Mouse (Mus musculus) right cerebral cortex, postnatal 25 days (tissue): Measurements from ENCODE around the gene Elmod3.

Experiments
- DNase-seq: peaks from one replicate; pipeline ENCODE4 v3.0.0; 2022

Gene Elmod3

DNA sequence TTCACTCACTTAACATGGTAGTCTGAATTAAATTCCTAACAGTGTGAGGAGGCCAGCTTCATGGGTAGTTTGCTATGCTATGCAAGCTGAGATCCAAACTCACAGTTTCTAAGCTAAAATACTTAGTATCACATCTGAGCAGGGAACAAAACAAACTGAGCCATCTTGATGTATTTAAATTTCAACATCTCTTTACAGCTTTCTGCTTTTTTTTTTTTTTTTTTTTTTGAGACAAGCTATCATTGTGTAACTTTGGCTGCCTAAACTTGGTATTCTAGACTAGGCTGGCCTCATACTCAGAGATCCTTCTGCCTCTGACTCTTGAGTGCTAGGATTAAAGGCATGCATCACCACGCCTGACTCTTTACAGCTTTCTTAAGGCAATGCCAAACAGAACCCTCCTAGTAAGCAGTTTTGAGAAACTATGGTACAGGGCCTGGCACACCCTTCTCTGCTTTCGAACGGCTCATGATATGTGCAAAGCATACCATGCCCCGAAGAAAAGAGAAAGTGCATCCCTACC lies 10.5 kb upstream of the Elmod3 start:
- DNase-seq = no peak

DNA sequence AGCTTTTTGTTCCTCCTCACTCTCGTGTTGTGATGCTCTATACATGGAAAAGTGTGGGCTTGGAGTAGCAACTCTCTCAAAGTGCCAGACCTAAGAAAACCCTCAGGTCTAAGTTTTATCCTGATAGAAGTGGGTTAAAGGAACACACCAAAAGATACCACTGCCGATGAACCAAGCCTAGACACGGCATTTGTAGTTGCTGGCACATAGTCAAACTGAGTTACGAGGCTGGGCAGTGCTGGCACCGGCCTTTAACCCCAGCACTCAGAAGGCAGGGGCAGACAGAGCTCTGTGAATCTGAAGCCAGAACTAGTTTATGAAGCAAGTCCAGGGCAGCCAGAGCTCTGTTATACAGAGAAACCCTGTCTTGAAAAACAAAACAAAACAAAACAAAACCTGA lies 9.5 kb upstream of the Elmod3 start:
- DNase-seq = no peak

- DNase-seq = no peak
These were observed 8.8 kb upstream of the Elmod3 start for GRCm38 (mm10) chr6:72607060-72607459.

DNA sequence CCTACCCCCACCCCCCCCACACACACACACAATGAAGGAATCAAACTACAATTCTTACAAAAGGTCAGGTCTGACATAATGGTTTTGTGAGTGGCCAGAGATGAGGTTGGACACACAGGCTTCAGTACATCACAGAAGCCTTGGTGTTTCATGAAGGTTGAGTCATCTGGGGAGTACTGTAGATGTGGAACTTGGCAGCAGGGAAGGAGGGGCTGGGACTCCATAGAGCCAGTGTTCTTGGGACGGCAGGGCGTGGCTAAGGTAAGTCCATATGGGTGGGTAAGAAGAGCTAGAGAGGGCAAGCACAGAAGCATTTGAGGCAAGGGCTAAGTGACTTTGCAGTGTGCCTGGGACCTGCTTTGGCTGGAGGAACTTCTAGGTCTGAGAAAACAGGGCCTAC lies 5.9 kb upstream of the Elmod3 start:
- DNase-seq = no peak

- peak; percentile 76 for DNase-seq
These were observed 3.5 kb upstream of the Elmod3 start for GRCm38 (mm10) chr6:72601732-72602131.

DNA sequence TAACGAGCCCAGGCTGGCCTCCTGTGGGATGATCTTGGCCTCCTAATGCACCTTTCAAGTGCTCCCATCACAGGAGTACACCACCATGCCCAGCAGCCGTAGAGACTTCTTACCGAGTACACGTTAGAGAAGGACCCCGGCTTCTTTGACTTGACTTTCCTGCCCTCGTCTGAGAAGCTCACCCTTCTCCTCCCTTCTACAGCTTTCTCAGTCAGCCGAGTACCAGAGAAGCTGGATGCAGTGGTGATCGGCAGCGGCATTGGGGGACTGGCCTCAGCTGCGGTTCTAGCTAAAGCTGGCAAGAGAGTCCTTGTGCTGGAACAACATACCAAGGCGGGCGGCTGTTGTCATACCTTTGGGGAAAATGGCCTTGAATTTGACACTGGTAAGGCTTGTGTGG lies 2.6 kb upstream of the Elmod3 start:
- DNase-seq = no peak

- no peak for DNase-seq
These were observed 2.0 kb upstream of the Elmod3 start for GRCm38 (mm10) chr6:72600216-72600615.

GRCm38 (mm10) chr6:72598791-72599557 lies 761 bp upstream of the Elmod3 start:
- no peak for DNase-seq

GRCm38 (mm10) chr6:72597083-72597874 lies 934 bp downstream of the Elmod3 start:
- DNase-seq = no peak

- DNase-seq = no peak
These were observed 4.3 kb downstream of the Elmod3 start for GRCm38 (mm10) chr6:72593914-72594313.

DNA sequence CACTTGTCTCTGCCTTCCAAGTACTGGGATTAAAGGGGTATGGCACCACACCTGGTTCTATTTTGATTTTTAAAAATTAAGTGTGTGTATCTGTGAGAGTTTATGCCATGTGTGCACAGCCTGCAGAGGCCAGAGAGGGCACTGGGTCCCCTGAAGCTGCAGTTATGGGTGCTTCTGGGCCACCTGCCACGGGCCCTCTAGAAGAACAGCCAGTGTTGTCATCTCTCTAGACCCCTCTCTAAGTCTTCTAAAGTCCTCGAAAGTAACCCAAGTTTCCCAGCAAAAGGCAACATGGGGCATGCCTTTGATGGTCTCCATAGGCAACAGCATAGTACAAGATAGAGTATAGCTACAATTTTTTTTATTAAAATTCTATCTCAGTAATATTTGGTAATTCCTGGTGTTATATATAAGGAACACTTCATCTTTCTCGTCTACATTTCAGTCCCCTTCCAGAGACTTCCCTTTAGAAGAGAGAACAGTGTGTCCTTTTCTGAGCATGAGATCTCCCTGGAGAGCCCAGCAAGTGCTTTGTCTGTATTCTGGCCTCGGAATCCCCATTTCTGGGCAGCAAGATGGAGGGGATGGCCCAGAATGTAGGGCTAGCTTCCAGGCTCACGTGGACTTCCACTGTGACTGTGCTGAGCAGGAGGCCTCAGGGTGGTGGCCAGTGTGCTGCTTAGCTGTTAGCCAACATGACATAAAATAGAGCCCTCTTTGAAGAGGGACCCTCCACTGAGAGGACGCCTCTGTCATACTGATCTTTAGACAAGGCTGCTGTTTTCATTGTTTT lies 5.0 kb downstream of the Elmod3 start:
- no peak for DNase-seq

GRCm38 (mm10) chr6:72590111-72590510 lies 8.1 kb downstream of the Elmod3 start:
- no peak for DNase-seq

- DNase-seq = no peak
These were observed 9.9 kb downstream of the Elmod3 start for GRCm38 (mm10) chr6:72588307-72588706.

GRCm38 (mm10) chr6:72586701-72587100 lies 11.5 kb downstream of the Elmod3 start:
- DNase-seq = no peak

- no peak for DNase-seq
These were observed 14.1 kb downstream of the Elmod3 start for GRCm38 (mm10) chr6:72584154-72584553.

DNA sequence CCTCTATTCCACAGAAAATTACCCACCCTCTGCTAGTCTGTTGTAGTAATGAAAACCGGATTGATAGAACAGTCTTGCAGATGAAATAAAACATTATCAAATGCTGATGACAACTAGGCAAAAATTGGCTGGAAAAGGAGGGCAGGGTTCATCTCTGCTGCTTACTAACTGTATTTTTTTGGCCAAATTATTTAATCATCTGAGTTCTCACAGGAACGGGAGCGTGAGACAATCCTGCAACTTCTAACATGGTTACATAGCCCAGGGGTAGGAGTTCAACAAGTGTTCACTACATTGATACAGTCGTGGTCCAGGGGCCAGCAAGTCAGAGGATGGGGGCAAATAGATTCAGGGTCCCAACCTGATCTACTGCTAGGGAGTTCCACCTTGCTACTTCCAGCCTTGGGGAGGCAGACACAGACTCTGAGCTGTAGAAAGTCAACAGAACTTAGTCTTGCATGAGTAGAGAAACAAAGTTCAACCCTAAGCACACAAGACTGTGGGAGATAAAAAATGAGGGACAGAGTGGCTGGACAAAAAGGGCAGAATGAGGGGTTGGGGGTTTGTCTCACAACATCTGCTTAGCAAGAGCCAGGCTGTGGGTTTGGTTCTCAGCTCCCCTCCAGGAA lies 14.9 kb downstream of the Elmod3 start:
- DNase-seq = no peak

GRCm38 (mm10) chr6:72581625-72582382 lies 16.4 kb downstream of the Elmod3 start:
- DNase-seq = no peak

GRCm38 (mm10) chr6:72576041-72576440 lies 22.2 kb downstream of the Elmod3 start:
- DNase-seq = no peak

DNA sequence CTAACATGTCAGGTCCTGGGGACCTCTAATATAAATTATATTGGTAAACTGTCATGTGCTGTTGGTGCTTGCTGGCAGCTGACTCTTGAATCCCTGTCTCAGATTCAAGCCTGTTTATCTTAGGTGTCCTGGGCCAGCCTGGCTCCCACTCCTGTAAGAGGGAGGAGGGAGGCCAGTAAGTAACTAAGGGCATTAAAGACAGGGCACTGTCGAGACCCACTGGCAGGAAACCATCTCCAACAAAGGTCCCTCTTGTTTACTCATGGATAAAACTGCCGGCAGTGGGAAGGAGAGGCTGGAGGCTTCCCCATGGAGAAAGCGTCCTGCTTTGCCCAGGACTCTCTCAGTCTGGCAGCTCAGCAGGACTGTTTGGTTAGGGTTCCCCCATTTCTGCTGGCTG lies 26.4 kb downstream of the Elmod3 start:
- DNase-seq = no peak

GRCm38 (mm10) chr6:72570644-72571397 lies 27.4 kb downstream of the Elmod3 start:
- no peak for DNase-seq

DNA sequence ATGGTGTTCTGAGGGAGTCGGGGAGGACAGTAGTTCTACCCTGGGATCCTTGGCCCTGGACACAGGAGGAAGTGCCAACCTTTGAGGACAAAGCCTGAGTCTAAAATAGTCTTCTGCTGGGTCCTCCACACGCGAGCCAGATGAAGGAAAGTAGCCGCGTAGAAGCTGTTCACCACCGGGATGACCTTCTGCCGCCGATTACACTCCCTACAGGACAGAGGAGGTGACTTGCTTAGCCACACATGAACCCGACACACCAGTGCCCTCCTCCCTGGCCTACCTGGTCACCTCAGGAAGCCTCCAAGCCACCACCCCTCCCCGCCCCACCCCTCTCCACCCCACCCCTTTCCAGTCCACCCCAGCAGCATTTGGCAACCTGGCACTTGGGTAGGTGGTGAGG lies 29.5 kb downstream of the Elmod3 start:
- no peak for DNase-seq
